Mouse (Mus musculus) embryonic facial prominence, embryonic 10.5 days (tissue): Measurements from ENCODE around the gene Eif2ak4. TPM values are rescaled to one million over a fixed set of nuclear protein-coding genes. Genes with fewer than 3 reads are reported as not detected.

Experiments
- DNase-seq: peaks from one replicate; pipeline ENCODE4 v3.0.0-alpha.2; 2017; ENCODE audit warnings: low spot score
- H3K27ac ChIP-seq: fragments of 300-500 bp; sonication (generic); replicated peaks from 2 replicates; pipeline ENCODE4 v1.5.1; 2016; ENCODE audit warnings: mild to moderate bottlenecking
- H3K27me3 ChIP-seq: fragments of 300-500 bp; sonication (generic); replicated peaks from 2 replicates; pipeline ENCODE4 v1.6.1; 2016; ENCODE audit warnings: low read depth, mild to moderate bottlenecking; ENCODE audit not compliant: poor library complexity, severe bottlenecking
- H3K36me3 ChIP-seq: fragments of 300-500 bp; sonication (generic); replicated peaks from 2 replicates; pipeline ENCODE4 v1.6.1; 2016; ENCODE audit warnings: mild to moderate bottlenecking, moderate library complexity
- H3K4me1 ChIP-seq: fragments of 300-500 bp; sonication (generic); 2 replicates; pipeline ENCODE4 v1.6.1; 2016
- H3K4me3 ChIP-seq: fragments of 300-500 bp; sonication (generic); 2 replicates; pipeline ENCODE4 v1.5.1; 2016; ENCODE audit warnings: mild to moderate bottlenecking, moderate library complexity
- H3K9me3 ChIP-seq: fragments of 300-500 bp; sonication (generic); 2 replicates; pipeline ENCODE4 v1.6.1; 2016; ENCODE audit warnings: mild to moderate bottlenecking
- WGBS: fragments of 180-500 bp; shearing (Covaris S2); methylation state at CpG from one replicate; pipeline ENCODE4 v1.1.7; 2016; 5-methylcytosine and 5-hydroxymethylcytosine counted together
- polyA plus RNA-seq: library from polyadenylated mRNA; unstranded; fragments of >200 nt; fragmentation: Nextera tagmentation; extraction: Ambion mirVana; gene quantifications from 2 replicates; pipeline ENCODE4 v1.2.1, GENCODE M21; 2016

Eif2ak4 gene
- polyA plus RNA-seq, 1 experiment from 2014 or later = 13.9 TPM

DNA sequence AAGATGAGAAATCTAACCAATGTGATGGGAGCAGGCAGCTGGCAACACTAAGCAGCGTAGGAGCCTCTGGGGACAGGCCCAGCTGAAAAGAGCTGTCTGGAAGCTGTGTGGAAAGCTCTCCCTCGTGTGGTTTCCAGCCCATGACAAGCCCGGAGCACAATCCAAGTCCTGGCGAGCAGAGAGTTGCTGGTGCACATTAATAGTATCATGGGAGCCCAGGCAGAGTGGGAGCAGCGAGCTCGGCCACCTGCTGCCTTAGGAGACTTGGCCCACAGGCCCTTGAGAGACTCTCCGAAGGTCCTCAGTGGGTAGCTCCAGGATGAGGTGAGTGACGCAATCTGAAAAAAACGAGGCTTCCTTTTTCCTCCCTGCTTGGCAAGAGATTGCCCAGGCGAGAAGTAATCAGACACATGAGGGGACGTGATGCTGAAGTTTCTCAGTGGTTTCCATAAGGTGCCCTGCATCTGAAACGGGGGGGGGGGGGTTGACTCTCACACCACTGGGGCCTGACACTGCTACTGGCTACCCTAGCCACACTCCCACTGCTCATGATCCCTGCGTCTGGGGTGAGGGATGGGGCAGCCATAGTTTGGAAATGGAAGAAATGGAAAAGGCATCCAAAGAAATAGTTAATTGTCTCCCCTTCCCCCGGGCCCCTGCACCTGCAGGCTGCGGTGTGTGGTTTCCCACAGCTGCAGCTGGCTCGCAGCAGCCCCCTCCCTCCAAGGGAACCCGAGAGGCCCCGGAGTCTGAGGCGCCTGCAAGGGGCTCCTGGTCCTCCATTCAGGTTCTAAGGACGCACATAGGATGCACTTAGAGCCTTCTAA lies 110.9 kb downstream of the Eif2ak4 start:
- Histone ChIP-seq H3K4me1 (peaks cover 39% of the 10 kb centered on the region), H3K27ac (peak overlapping the region; percentile 74), H3K4me3 (no peak overlapping the region), H3K36me3 (no peaks in the 10 kb centered on the region), H3K9me3 (no peaks in the 10 kb centered on the region), H3K27me3 (no peaks in the 10 kb centered on the region)
- peak; percentile 72 for DNase-seq
- WGBS = 44% methylated on average over 20 of the region's 20 CpGs

DNA sequence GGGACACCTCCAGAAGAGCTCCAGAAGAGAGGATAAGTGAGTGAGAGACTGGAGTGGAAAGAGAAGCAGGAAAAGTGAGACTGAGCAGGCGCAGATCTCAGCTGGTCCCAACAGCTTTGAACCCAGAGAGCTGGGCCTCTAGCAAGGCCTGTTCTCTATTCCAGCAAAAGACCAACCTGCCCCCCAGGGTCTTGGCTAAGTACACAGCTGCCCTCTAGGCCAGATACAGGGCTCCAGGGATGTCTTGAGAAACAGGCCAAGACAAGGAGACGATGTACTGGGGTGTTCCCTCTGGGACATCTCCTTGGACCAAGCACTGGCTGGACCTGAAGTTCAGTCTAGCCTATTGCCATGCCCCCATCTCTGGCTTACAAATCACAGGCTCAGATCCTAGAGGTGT lies 111.8 kb downstream of the Eif2ak4 start:
- Histone ChIP-seq H3K4me3 (no peak overlapping the region), H3K27ac (peak overlapping the region; percentile 74), H3K27me3 (no peaks in the 10 kb centered on the region), H3K4me1 (peaks cover 33% of the 10 kb centered on the region), H3K9me3 (no peaks in the 10 kb centered on the region), H3K36me3 (no peaks in the 10 kb centered on the region)
- 86% methylated on average over 2 of the region's 2 CpGs for WGBS
- no peak for DNase-seq

DNA sequence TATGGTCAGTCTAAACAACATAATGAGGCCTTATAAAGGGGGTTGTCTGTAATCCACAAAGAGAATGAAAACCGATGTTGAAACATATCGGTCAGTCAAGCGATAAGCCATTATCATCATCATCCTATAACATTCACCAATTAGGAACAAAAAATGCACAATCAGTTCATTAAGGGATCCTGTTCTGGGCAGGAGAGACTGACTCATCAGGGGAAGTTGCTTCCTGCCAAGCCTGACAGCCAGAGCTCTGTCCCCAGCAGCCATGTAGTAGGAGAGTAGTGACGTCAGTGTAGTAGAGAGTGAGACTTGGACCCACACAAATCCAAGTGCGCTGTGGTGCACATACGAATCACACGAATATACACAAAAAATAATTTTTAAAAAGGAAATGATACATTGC lies 118.7 kb downstream of the Eif2ak4 start:
- 89% methylated on average over 7 of the region's 7 CpGs for WGBS
- Histone ChIP-seq H3K27me3 (0 out of 2 replicates have a peak, but pooled peaks cover 6% of the 10 kb centered on the region), H3K4me3 (no peak overlapping the region), H3K9me3 (no peaks in the 10 kb centered on the region), H3K4me1 (peaks cover 31% of the 10 kb centered on the region), H3K27ac (no peak overlapping the region), H3K36me3 (no peaks in the 10 kb centered on the region)
- no peak for DNase-seq

DNA sequence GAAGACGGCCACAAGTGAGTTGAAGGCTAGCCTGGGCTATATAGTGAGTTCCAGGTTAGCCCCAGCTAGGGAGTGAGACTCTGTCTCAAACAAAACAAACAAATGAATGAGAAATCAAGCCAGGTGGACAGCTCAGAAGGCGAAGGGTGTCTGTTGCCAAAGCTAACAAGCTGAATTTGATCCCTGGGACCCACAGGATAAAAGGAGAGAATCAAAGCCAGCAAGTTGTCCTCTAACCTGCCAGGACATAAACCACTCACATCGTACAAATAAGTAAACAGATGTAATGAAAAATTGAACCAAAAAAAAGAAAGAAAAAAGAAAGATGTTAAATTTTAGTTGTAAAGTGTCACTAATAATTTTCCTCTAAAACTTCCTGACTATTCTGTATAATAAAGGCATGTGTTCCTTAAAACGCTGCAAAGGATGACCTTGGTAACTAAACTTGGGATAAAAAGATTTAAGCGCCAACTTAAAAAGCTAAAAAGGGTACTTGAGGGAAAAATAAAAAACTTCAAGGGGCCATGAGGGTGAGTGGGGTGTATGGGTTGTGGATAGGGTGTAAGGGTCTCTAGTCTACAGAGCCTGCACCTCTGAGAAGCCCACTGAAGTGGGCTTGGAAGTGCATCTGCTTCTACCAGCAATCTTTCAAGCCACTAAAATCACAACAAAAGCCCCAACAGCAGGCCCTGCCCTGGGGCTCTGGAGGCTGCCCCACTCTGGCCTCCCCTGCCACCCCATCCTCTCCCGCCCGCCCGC lies 121.4 kb downstream of the Eif2ak4 start:
- Histone ChIP-seq H3K36me3 (no peaks in the 10 kb centered on the region), H3K4me3 (peak overlapping the region; percentile 32; the same call in 1 of the 2 replicates), H3K9me3 (no peaks in the 10 kb centered on the region), H3K4me1 (peaks cover 40% of the 10 kb centered on the region), H3K27me3 (0 out of 2 replicates have a peak, but pooled peaks cover 6% of the 10 kb centered on the region), H3K27ac (peak overlapping the region; percentile 90)
- no peak for DNase-seq
- 53% methylated on average over 8 of the region's 8 CpGs for WGBS

DNA sequence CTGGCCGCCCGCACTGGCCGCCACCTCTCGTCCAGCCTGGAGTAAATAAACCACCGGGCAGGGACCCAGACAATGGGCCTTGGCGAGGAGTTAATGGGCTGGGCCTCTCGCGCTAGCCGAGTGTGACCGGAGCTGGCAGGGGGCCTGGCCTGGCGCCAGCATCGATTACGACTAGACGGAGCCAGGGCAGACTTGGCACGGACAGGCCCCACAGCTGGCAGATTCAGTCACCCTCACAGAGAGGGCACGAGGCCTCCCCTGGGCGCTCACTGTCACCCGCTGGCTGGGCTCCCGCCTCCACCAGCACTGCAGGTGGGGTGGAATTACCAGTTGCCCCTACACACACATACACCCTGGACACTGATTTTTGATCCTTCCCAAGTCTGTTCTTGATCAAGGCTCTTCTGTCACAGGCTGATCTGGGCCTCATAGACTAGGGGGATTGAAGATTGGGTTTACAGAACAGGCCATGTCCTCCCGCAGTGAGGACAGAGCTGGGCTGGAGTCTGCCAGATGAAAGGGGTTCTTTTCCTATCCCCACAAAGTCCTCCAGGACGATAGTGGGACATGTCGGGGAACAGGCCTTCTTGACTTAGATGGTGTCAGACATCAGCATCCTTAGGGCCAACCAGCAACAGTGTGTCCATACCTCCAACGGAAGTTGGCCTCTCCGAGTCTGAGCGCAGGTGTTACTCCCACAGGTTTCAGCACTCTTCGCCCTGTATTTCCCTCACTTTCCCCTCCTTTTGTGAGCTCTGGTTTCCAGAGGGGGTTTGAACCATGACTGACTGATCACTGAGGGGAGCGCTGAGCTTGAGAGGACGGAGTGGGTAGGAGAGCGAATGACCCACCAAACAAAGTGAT lies 122.3 kb downstream of the Eif2ak4 start:
- WGBS = 35% methylated on average over 29 of the region's 29 CpGs
- Histone ChIP-seq H3K27ac (peak overlapping the region; percentile 90), H3K4me3 (peak overlapping the region; percentile 32; the same call in 1 of the 2 replicates), H3K4me1 (peaks cover 42% of the 10 kb centered on the region), H3K36me3 (no peaks in the 10 kb centered on the region), H3K9me3 (no peaks in the 10 kb centered on the region), H3K27me3 (0 out of 2 replicates have a peak, but pooled peaks cover 6% of the 10 kb centered on the region)
- peak; percentile 75 for DNase-seq

DNA sequence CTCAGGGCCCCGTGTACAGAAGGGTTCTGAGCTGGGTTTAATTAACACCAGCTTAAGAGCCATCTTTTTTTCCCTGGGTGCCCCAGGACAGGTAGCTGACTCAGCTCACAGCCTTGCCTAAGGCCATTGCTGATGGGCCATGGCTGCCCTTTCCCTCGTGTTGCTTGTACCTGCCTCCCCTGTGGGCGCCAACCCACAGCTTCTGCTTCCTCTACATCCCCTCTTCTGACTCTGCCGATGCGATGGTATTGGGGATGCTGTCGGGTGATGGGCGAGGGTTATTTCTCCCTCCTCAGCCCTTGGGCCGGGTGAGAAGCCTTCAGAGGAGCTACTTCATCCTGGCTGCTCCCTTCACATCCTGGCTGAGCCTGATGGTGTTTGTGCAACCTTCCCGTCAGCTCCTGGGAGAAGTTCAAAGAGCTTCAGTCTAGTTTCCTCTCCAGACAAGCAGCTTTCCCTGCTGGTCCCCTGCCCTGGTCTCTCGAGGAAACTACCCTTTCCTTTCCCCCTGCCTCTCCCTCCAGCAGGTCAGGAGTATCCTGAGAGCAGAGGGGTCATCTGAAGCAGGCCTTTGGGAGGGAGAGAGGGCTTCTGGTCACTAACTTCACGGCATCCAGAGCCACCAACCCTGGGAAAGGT lies 123.5 kb downstream of the Eif2ak4 start:
- H3K9me3 ChIP-seq = no peaks in the 10 kb centered on the region
- H3K27me3 ChIP-seq = 0 out of 2 replicates have a peak, but pooled peaks cover 6% of the 10 kb centered on the region
- no peak overlapping the region for H3K4me3 ChIP-seq
- H3K36me3 ChIP-seq = no peaks in the 10 kb centered on the region
- WGBS = 48% methylated on average over 11 of the region's 11 CpGs
- DNase-seq = no peak
- peak overlapping the region; percentile 60 for H3K27ac ChIP-seq
- peaks cover 45% of the 10 kb centered on the region for H3K4me1 ChIP-seq

DNA sequence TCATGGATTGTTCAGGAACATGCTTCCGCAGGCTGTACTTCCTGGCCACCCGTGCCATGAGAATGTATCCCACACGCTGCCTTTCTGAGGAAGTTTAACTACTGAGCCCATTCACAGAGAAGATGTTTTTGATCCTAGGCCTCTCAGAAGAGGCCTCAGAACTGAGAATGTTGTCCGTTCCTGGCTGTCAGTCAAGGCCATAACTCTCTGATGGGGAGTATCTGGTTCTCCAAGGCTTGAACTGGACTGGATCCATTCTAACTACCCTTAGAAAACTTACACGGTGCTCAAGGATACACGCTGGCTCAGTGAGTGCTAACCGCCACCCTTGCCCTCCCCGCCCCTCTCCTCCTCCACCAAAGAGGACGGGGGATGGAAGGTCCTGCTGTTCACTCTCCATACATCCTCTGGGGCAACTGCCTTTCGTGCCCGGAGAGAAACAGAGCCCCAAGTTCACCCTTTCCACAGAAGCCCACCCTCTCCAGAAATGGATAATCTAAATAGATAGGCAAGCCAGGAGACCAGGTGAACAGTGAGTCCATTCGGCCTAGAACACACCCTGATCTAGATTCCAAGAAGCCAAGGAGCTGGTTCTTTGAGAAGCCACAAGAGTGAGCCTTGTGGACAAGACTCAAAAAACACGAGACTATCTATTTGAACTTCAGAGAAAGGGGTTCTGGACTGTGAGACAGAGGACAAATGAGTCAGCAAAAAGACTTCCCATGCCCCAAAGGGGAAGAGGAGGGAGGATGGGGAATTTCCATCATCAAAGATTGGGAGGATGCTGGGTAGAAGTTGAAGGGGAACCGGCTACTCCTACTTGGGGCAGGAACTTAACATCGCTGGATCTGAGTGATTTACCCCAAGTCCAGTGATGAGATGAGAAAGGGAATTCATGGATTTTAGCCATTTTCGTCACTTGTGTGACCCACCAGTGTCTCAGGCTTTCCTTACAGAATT lies 124.3 kb downstream of the Eif2ak4 start:
- Histone ChIP-seq H3K27me3 (0 out of 2 replicates have a peak, but pooled peaks cover 6% of the 10 kb centered on the region), H3K4me3 (no peak overlapping the region), H3K36me3 (no peaks in the 10 kb centered on the region), H3K9me3 (no peaks in the 10 kb centered on the region), H3K4me1 (peaks cover 46% of the 10 kb centered on the region), H3K27ac (peak overlapping the region; percentile 60)
- WGBS = 81% methylated on average over 16 of the region's 16 CpGs
- DNase-seq = no peak

DNA sequence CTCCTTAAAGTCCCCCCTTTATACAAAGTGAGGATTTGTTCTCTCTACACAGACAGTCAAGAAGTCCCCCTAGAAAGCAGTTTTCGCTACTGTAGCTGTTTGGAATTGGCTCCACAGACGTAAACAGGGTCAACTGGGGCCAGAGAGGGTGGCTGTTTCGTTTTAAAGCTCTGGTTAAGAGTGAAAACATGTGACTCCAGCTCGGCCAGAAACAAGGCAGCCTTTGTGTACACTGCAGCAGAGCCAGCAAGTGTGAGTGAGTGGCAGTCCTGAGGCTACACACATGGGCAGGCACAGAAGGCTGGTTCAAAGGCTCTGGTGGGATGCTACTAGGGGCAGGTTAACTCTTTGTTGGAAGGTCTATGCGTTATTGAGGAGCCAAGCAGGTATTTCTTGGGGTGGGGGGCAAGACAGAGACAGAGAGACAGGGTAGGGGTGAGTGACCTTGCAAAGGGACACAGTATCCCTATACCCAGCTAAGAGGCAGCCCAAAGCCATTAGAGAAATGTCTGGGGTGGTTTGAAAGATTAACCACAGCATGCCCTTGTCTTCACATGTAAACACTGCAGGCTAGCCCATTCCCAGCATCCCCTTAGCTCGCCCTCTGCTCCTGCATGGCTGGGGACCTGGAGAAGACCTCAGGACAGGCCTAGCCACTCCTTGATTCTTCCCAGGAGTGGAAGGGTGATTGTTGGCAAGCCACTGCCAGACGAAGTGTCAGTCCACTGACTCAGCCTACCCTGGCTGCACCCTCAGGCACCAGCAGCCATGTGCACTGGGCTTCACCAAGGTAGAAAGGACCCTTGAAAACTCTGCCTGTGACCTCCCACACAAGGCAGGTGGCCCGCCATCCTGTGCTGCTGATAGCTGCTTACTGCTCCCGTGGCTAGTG lies 131.9 kb downstream of the Eif2ak4 start:
- no peak overlapping the region for H3K4me3 ChIP-seq
- 21% methylated on average over 9 of the region's 9 CpGs for WGBS
- H3K27me3 ChIP-seq = no peaks in the 10 kb centered on the region
- H3K27ac ChIP-seq = peak overlapping the region; percentile 92
- no peaks in the 10 kb centered on the region for H3K9me3 ChIP-seq
- peak; percentile 87 for DNase-seq
- H3K4me1 ChIP-seq = peaks cover 58% of the 10 kb centered on the region
- H3K36me3 ChIP-seq = no peaks in the 10 kb centered on the region

DNA sequence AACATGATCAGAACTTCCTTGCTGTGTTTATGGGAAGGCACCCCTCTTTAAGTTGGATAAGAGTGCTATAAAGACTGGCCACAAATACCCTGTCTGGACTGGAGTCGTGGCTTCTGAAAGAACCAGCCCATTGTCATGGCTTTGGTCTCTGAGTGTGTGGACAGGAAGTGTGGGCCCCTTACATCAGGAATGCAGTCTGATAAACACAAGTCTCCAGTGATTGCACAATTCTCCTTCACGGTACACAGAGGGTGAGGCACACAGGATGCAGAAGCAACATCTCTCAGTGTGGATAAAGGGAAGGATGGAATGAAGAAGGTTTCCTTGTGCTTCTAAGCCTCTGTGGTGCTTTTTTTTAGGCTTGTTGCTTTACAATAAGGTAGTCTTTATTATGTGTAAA lies 133.8 kb downstream of the Eif2ak4 start:
- Histone ChIP-seq H3K9me3 (no peaks in the 10 kb centered on the region), H3K27me3 (no peaks in the 10 kb centered on the region), H3K4me3 (no peak overlapping the region), H3K27ac (peak overlapping the region; percentile 92), H3K36me3 (no peaks in the 10 kb centered on the region), H3K4me1 (peaks cover 54% of the 10 kb centered on the region)
- 22% methylated on average over 2 of the region's 2 CpGs for WGBS
- no peak for DNase-seq

DNA sequence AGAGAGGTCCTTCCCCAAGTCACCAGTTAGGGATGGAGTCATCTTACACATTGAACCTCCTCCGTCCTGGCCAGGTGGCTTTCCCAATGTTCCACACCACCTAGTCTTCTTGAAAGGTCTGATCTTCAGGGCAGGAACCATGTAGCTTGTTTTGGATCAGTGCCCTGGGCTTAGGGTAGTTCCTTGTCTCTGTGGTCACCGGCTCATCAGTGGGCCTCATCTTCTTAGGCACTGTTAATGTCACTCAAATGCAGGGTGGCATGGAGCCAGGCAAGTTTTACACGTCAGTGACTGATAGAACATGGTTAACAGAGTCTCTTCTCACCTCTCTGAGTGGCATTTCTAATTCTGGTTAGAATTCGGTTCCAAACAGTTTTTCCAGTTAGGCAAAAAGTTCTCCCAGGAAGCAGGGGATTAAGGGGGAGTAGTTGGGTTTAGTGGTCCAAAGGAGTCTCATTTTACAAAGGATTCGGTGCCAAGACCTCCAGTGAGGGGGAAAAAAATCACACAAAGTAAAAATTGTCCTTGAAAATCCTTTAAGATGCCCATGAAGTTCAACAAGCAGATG lies 134.8 kb downstream of the Eif2ak4 start:
- no peaks in the 10 kb centered on the region for H3K27me3 ChIP-seq
- H3K9me3 ChIP-seq = no peaks in the 10 kb centered on the region
- no peak for DNase-seq
- H3K27ac ChIP-seq = peak overlapping the region; percentile 92
- no peak overlapping the region for H3K4me3 ChIP-seq
- no peaks in the 10 kb centered on the region for H3K36me3 ChIP-seq
- peaks cover 58% of the 10 kb centered on the region for H3K4me1 ChIP-seq
- WGBS = 58% methylated on average over 5 of the region's 5 CpGs
